Mouse (Mus musculus): ENCODE measurements around the gene Gm29276. TPM values are rescaled to one million over a fixed set of nuclear protein-coding genes. Genes with fewer than 3 reads are reported as not detected.
"Not testable (repeated sequence)": the region's sequence is repeated elsewhere in the genome, so short reads cannot be mapped to it uniquely, and the experiment has no call there.

Gene Gm29276
- polyA plus RNA-seq (2016; fragmentation: Nextera tagmentation; extraction: Ambion mirVana): not detected in 2 replicates

DNA sequence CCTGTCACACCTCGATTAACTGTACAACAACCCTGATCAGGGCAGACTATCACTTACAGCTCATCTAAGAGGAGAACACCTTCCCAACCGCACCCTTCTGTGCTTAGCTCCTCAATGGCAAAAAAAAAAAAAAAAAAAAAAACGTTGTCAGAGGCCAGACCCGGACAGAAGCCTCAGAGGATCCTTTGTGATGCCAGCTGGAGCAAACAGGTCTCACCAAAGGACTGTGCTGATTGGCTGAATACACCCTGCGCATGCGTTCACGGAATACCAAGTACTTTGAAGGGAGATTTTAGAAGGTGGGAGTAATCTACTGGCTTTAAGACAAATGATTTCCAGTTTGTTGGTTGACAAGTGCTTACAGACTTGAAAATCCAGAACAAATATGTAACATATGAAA is at the start of gene Gm29276:
Gm29276 (minus strand) TSS at position 101 of the 400 bp plus-strand sequence.
- not testable (repeated sequence) for H3K4me1 ChIP-seq; H3K27ac ChIP-seq; ATAC-seq (ENCODE audit: low FRiP score, low read depth); H3K9me3 ChIP-seq; H3K4me3 ChIP-seq; H3K4me2 ChIP-seq (replicated peaks); H3K9ac ChIP-seq; H3K27me3 ChIP-seq (replicated peaks); H3K36me3 ChIP-seq
- WGBS: no CpG with 5 or more reads among the region's 7 CpGs

All from neural tube, embryonic 12.5 days (tissue).